Mouse (Mus musculus) ES-E14 (cell line): Measurements from ENCODE around the gene Crct1. TPM values are rescaled to one million over a fixed set of nuclear protein-coding genes. Genes with fewer than 3 reads are reported as not detected.

Experiments
- DNase-seq: peaks from one replicate; pipeline ENCODE4 v3.0.0-alpha.2; 2013; ENCODE audit warnings: low read depth, low spot score
- H3K27ac ChIP-seq: 2 replicates; pipeline ENCODE4 v1.5.1; 2012; ENCODE audit warnings: low read depth, mild to moderate bottlenecking, low read length, moderate library complexity, mixed read lengths; ENCODE audit not compliant: poor library complexity, insufficient read depth, severe bottlenecking
- H3K36me3 ChIP-seq: 2 replicates; pipeline ENCODE4 v1.6.1; 2012; ENCODE audit warnings: mild to moderate bottlenecking, low read length, moderate library complexity, mixed read lengths; ENCODE audit not compliant: control insufficient read depth, poor library complexity, insufficient read depth, severe bottlenecking
- H3K4me1 ChIP-seq, 2 experiments: fragments of 150-350 bp in 1 of 2; sonication (generic) in 1 of 2; 2 replicates each; pipeline ENCODE4 v1.6.1; 2012; ENCODE audit warnings: low read length in 2 of 2, mild to moderate bottlenecking in 1 of 2, mixed read lengths in 1 of 2; ENCODE audit not compliant: control insufficient read depth in 2 of 2, insufficient read depth in 2 of 2, poor library complexity in 1 of 2
- H3K4me3 ChIP-seq, 2 experiments: fragments of 150-350 bp in 1 of 2; sonication (generic) in 1 of 2; 2 replicates each; pipeline ENCODE4 v1.5.1; 2012; ENCODE audit warnings: low read length in 2 of 2, low read depth in 1 of 2, mild to moderate bottlenecking in 1 of 2, mixed read lengths in 1 of 2; ENCODE audit not compliant: insufficient read depth in 1 of 2, poor library complexity in 1 of 2, severe bottlenecking in 1 of 2
- H3K9ac ChIP-seq: 2 replicates; pipeline ENCODE4 v1.6.1; 2012; ENCODE audit warnings: low read depth, mild to moderate bottlenecking, low read length, mixed read lengths; ENCODE audit not compliant: poor library complexity, insufficient read depth, severe bottlenecking
- H3K9me3 ChIP-seq: fragments of 150-350 bp; sonication (generic); 2 replicates; pipeline ENCODE4 v1.6.1; 2012; ENCODE audit warnings: low read depth, mild to moderate bottlenecking, low read length; ENCODE audit not compliant: control insufficient read depth, insufficient read depth
- CHD2 ChIP-seq: IDR thresholded peaks from 2 replicates; pipeline ENCODE4 v1.6.1; 2014; ENCODE audit warnings: mild to moderate bottlenecking, low read depth, low read length, inconsistent platforms
- HCFC1 ChIP-seq: IDR thresholded peaks from 2 replicates; pipeline ENCODE4 v1.6.1; 2012; ENCODE audit warnings: low read length, inconsistent platforms, borderline replicate concordance; ENCODE audit not compliant: insufficient read depth
- MAFK ChIP-seq: IDR thresholded peaks from 2 replicates; pipeline ENCODE4 v1.6.1; 2014; ENCODE audit warnings: mild to moderate bottlenecking, low read depth, low read length, inconsistent platforms; ENCODE audit not compliant: insufficient read depth
- ZC3H11A ChIP-seq: IDR thresholded peaks from 2 replicates; pipeline ENCODE4 v1.6.1; 2012; ENCODE audit warnings: low read depth, mild to moderate bottlenecking, inconsistent platforms, low read length, borderline replicate concordance
- ZNF384 ChIP-seq: IDR thresholded peaks from 2 replicates; pipeline ENCODE4 v1.6.1; 2012; ENCODE audit warnings: low read depth, low read length, inconsistent platforms
- in situ Hi-C, 2 experiments: fragments of 600-800 bp; cut with MboI; formaldehyde crosslinking; loops; one replicate each; pipeline ENCODE4 v1.15.1; 2025; ENCODE audit warnings: low sequenced_read_pairs in 2 of 2, inconsistent platforms in 1 of 2; ENCODE audit not compliant: unreplicated experiment in 2 of 2
- total RNA-seq: library from RNA; depleted of rRNA; stranded (reverse); fragments of 300-350 nt; gene quantifications from 2 replicates; pipeline ENCODE4 v1.2.3, GENCODE M21; 2012; rRNA removed

Crct1 gene
- 1.2 and 6.2 TPM in 2 replicates for total RNA-seq

DNA sequence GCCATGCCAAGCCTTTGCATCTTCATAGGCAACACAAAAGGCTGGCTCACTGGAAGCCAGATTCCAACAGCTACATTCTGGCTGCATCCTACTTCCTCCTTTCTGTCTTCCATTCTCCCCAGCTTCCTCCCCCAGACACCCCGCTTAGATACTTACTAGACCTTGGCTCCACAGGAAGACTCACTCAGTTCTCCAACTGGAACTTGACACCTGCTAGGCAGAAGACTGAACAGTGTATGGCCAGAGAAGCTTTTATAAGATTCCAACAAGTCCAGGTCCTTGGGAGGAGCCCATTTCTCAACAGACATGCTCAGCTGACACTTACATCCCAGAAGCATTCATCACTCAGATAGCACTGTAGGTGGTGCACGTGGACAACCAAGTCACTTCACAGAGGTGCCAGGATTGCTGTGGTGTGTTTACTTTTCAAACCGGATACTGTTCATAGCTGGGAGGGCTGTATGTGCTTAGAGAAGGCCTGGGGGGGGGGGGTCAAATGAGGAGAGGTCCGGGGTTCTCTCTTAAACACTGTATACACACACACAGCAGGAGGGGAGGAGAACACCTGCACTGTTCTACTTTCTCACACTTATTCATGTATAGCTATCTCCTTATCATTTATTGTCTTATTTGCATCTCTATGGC lies at the start of gene Crct1:
Gene Crct1, minus strand, starts transcription at position 228 of the 645 bp plus-strand sequence.
- in situ Hi-C loops, result no loop called here
- H3K36me3 ChIP-seq, result no peaks in the 10 kb centered on the region
- no peak for DNase-seq
- peak within 1 kb of the TSS; percentile 45 to 53 for H3K4me3 ChIP-seq
- TF ChIP-seq MAFK (no peak), HCFC1 (no peak), ZC3H11A (no peak), CHD2 (no peak), ZNF384 (no peak)
- no peaks in the 10 kb centered on the region for H3K9me3 ChIP-seq
- H3K9ac ChIP-seq, result 0 out of 2 replicates have a peak within 1 kb of the TSS, but pooled peaks have one; percentile 12
- no peak within 1 kb of the TSS; the same call in 1 of the 2 replicates for H3K27ac ChIP-seq
- peaks cover 0 to 6% of the 10 kb centered on the region in 2 experiments; a peak in 2 of 4 replicates for H3K4me1 ChIP-seq

GRCm38 (mm10) chr3:93052826-93053474 lies 37.5 kb upstream of the Crct1 start:
- Histone ChIP-seq H3K27ac (no peak overlapping the region), H3K9ac (no peak overlapping the region), H3K36me3 (no peaks in the 10 kb centered on the region), H3K4me3 (peak overlapping the region in 1 of 2 experiments; percentile 47; a peak in 2 of 4 replicates), H3K9me3 (no peaks in the 10 kb centered on the region), H3K4me1 (no peaks in the 10 kb centered on the region)
- peak; percentile 66 for DNase-seq
- TF ChIP-seq CHD2, result no peak
- in situ Hi-C loops, result no loop called here

DNA sequence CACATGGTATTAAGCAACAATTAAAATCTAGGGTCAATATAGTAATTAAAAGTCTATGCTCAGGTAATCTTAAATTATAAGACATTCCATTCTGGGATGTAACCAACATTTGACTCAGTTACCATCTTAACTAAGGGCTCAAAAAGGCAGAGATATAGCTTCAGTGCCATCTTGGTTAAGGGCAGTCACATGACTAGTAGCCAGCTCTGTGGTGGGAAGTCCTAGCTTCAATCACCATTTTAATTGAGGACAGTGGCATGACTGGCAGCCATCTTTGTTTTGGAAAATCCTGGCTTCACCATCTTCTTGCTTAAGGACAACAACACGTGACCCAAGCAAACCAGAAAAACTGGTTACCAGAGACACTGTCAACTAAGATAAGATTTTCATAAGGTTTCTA lies 34.7 kb upstream of the Crct1 start:
- in situ Hi-C loops, result no loop called here

GRCm38 (mm10) chr3:93031450-93031849 lies 16.0 kb upstream of the Crct1 start:
- in situ Hi-C loops, result loop anchor here in 1 of 2 experiments (25.0 kb wide), 1 partner anchor 119 kb away; no protein-coding TSS in a partner anchor
- Histone ChIP-seq H3K4me1 (no peaks in the 10 kb centered on the region), H3K36me3 (no peaks in the 10 kb centered on the region), H3K27ac (no peak overlapping the region), H3K9ac (no peak overlapping the region), H3K9me3 (no peaks in the 10 kb centered on the region), H3K4me3 (no peak overlapping the region)
- no peak for DNase-seq
- TF ChIP-seq MAFK (no peak), ZC3H11A (peak; percentile 75), HCFC1 (no peak), CHD2 (no peak), ZNF384 (no peak)

More for the DNA sequence above, 34.7 kb upstream of the Crct1 start:
- Histone ChIP-seq H3K4me3 (no peak overlapping the region), H3K4me1 (no peaks in the 10 kb centered on the region), H3K9me3 (no peaks in the 10 kb centered on the region), H3K27ac (no peak overlapping the region), H3K9ac (no peak overlapping the region), H3K36me3 (no peaks in the 10 kb centered on the region)
- no peak for TF ChIP-seq CHD2
- TF ChIP-seq HCFC1, result peak; percentile 65; the same call in 1 of the 2 replicates
- DNase-seq, result no peak
